Mouse (Mus musculus) ES-CJ7 (cell line): ENCODE measurements around the gene Spint3.

Source experiments
- DNase-seq: peaks from one replicate; pipeline ENCODE4 v3.0.0; 2011; ENCODE audit warnings: low read depth, low spot score

The Spint3 gene

GRCm38 (mm10) chr2:164550895-164551269 lies 22.4 kb downstream of the Spint3 start:
- no peak for DNase-seq

- no peak for DNase-seq
These were observed 23.0 kb downstream of the Spint3 start for GRCm38 (mm10) chr2:164549963-164550894.

- no peak for DNase-seq
These were observed 23.9 kb downstream of the Spint3 start for GRCm38 (mm10) chr2:164549338-164549737.

- DNase-seq: no peak
These were observed 28.7 kb downstream of the Spint3 start for GRCm38 (mm10) chr2:164544454-164545097.

GRCm38 (mm10) chr2:164543745-164544144 lies 29.5 kb downstream of the Spint3 start:
- no peak for DNase-seq

DNA sequence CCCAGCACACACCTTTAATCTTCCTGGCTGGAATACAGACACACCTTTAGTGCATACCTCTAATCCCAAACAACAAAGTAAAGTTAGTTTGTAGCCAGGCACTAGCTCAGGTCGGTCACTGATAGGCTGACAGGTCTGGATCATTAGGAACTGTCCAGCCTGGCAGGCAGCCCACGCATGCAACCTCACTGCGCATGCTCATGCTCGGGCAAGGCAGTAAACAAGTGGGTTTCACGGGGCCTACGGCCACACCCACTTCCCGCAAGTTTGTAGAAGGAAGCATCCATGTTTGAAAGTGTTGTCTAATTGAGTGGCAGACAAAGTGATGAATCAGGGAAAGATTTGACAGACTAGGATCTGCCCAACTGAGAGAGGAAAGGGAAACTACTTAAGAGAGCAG lies 30.7 kb downstream of the Spint3 start:
- DNase-seq: no peak

- DNase-seq: no peak
These were observed 31.1 kb downstream of the Spint3 start for GRCm38 (mm10) chr2:164542132-164542531.

- DNase-seq: no peak
These were observed 32.4 kb downstream of the Spint3 start for GRCm38 (mm10) chr2:164540652-164541427.

- no peak for DNase-seq
These were observed 36.3 kb downstream of the Spint3 start for GRCm38 (mm10) chr2:164537003-164537402.

DNA sequence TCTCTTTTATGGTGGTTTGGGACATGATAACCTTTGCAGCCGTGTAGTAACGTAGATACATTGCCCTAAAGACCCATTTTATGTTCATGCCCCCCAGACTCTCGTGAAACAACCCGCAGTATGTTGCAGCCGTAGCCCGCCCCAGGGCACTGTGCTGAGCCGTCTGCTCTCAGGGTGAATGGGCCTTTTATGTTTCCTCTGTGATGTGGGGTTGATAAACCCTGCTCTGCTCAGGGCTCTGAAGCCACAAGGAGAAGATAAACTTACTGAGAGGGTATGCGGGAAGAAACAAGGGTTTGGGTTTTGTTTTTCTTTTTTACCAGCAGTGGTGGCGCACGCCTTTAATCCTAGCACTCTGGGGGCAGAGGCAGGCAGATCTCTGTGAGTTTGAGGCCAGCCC lies 38.9 kb downstream of the Spint3 start:
- no peak for DNase-seq

- peak; percentile 75 for DNase-seq
These were observed 42.1 kb downstream of the Spint3 start for GRCm38 (mm10) chr2:164531169-164531568.

DNA sequence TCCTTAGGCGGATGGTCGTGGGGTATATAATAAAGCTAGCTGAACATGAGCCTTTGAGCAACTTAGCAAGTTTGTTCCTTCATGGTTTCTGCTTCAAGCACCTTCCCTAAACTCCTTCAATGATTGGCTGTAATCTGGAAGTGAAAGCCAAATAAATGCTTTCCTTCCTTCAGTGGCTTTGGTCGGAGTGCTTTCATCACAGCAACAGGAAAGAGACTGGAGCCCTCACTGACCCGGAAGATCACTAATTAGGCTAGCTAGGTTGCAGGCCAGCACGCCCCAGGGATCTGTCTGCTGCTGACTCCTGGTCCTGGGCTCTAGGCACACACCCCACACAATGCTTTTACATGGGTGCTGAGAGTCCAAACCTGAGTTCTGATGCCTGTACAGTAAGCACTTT lies 44.7 kb downstream of the Spint3 start:
- DNase-seq: no peak

- no peak for DNase-seq
These were observed 49.9 kb downstream of the Spint3 start for GRCm38 (mm10) chr2:164523301-164523773.

DNA sequence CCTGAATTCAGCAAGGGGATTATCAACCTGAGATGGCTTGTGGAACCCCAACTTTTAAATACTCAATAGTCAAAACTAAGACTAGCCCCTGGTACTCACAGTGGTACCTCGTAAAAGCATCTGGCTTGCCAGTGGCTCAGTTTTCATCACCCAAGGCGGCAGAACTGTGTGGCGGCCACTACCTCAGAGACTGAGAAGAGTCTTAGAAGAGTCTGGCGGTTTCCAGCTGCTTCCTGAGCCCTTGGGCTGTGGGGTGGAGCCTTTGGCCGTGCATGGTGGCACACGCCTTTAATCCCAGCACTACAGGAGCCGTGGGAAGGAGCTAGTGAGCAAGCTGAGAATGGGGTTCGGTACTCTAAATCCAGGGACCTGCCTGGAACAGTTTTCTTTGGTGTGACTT lies 51.0 kb downstream of the Spint3 start:
- DNase-seq: no peak

DNA sequence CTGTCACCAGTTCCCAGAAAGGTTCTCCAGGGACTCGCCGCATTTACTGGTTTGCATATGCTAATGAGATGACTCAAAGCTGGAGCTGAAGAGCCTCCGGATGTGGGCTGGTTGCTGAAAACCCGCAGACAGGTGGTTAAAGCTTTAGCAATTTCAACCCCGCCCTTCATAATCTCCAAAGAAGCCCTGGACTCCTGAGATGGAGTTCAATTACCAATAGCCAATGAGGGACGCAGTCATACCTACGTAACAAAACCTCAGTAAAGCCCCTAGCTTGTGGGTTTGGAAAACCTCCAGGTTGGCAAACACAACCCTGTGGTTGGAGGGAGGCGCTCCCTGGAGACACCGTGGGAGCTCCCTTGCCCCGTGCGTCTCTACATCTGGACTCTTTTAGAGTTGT lies 51.4 kb downstream of the Spint3 start:
- DNase-seq: peak; percentile 84

GRCm38 (mm10) chr2:164520782-164521181 lies 52.5 kb downstream of the Spint3 start:
- DNase-seq: peak; percentile 66
